In genomic region chr11:54699972-54700371, GRCm38 (mm10) we compare ENCODE assay signal across 15 mouse cellular contexts.
"Had no signal": no experiment of that assay in that cellular context is flagged by ENCODE, and none has a peak within 500 bp of the region (broad histone marks: within the 10 kb centered on the region; RNA-seq: fewer than 3 reads in every experiment).

No protein-coding gene starts in this region.

- DNase-seq: kidney, postnatal 10 days; kidney, postnatal 4 days; liver, postnatal 0 days; lung, postnatal 14 days; right cerebral cortex, adult 18-20 months; spleen, adult 18-20 months; thymus, adult 2 months; thymus, postnatal 25 days had no signal

- H3K27me3 ChIP-seq: liver, embryonic 12.5 days; lung, embryonic 15.5 days; midbrain, embryonic 13.5 days; neural tube, embryonic 15.5 days; stomach, embryonic 15.5 days had no signal

- H3K4me3 ChIP-seq: layer of hippocampus, adult 2 months; limb, embryonic 10.5 days; liver, embryonic 12.5 days; lung, embryonic 15.5 days; midbrain, embryonic 13.5 days; neural tube, embryonic 15.5 days; stomach, embryonic 15.5 days had no signal

- H3K4me1 ChIP-seq: limb, embryonic 10.5 days; liver, embryonic 12.5 days; lung, embryonic 15.5 days; neural tube, embryonic 15.5 days; stomach, embryonic 15.5 days had no signal

- ATAC-seq: liver, embryonic 12.5 days; liver, postnatal 0 days; midbrain, embryonic 13.5 days had no signal

- H3K9me3 ChIP-seq: limb, embryonic 10.5 days; liver, embryonic 12.5 days; lung, embryonic 15.5 days; midbrain, embryonic 13.5 days; neural tube, embryonic 15.5 days; stomach, embryonic 15.5 days had no signal
